Mouse (Mus musculus) stomach, postnatal 0 days (tissue): ENCODE measurements around the gene Icos. TPM values are rescaled to one million over a fixed set of nuclear protein-coding genes. Genes with fewer than 3 reads are reported as not detected.

ENCODE experiments used
- ATAC-seq: fragments of 200-750 bp; cut with Nextera tagmentation; 2 replicates; pipeline ENCODE4 v1.8.0; 2017; ENCODE audit not compliant: low FRiP score, low TSS enrichment
- DNase-seq: peaks from one replicate; pipeline ENCODE4 v3.0.0-alpha.2; 2016; ENCODE audit warnings: low spot score
- H3K27ac ChIP-seq: fragments of 300-500 bp; sonication (generic); replicated peaks from 2 replicates; pipeline ENCODE4 v1.5.1; 2014; ENCODE audit warnings: mild to moderate bottlenecking, control low read depth
- H3K27me3 ChIP-seq: fragments of 300-500 bp; sonication (generic); 2 replicates; pipeline ENCODE4 v1.6.1; 2014; ENCODE audit warnings: low read length; ENCODE audit not compliant: control insufficient read depth, insufficient read depth
- H3K36me3 ChIP-seq: fragments of 300-500 bp; sonication (generic); 2 replicates; pipeline ENCODE4 v1.6.1; 2014; ENCODE audit warnings: low read length, mixed read lengths; ENCODE audit not compliant: control insufficient read depth, insufficient read depth
- H3K4me1 ChIP-seq: fragments of 300-500 bp; sonication (generic); replicated peaks from 2 replicates; pipeline ENCODE4 v1.6.1; 2014; ENCODE audit warnings: antibody characterized with exemption; ENCODE audit not compliant: control insufficient read depth, insufficient read depth
- H3K4me2 ChIP-seq: fragments of 300-500 bp; sonication (generic); replicated peaks from 2 replicates; pipeline ENCODE4 v1.6.1; 2014; ENCODE audit warnings: low read depth, mild to moderate bottlenecking, control low read depth, moderate library complexity
- H3K4me3 ChIP-seq: fragments of 300-500 bp; sonication (generic); 2 replicates; pipeline ENCODE4 v1.5.1; 2014; ENCODE audit warnings: low read depth, low read length, control low read depth
- H3K9ac ChIP-seq: fragments of 300-500 bp; sonication (generic); 2 replicates; pipeline ENCODE4 v1.6.1; 2014; ENCODE audit warnings: mild to moderate bottlenecking, low read length, control low read depth, mixed read lengths
- H3K9me3 ChIP-seq: fragments of 300-500 bp; sonication (generic); 2 replicates; pipeline ENCODE4 v1.6.1; 2016; ENCODE audit warnings: low read length; ENCODE audit not compliant: control insufficient read depth
- CTCF ChIP-seq: IDR thresholded peaks from 2 replicates; pipeline ENCODE4 v1.5.1; 2016; ENCODE audit warnings: antibody characterized with exemption, low read depth, mild to moderate bottlenecking, moderate library complexity
- EP300 ChIP-seq: optimal IDR thresholded peaks from 2 replicates; pipeline ENCODE3; 2016; ENCODE audit warnings: antibody characterized with exemption
- WGBS: fragments of 180-500 bp; shearing (Covaris S2); extraction: QIAGEN DNeasy Blood & Tissue Kit; methylation state at CpG from one replicate; pipeline ENCODE4 v1.1.7; 2014; 5-methylcytosine and 5-hydroxymethylcytosine counted together
- polyA plus RNA-seq: library from polyadenylated mRNA; unstranded; fragments of >200 nt; fragmentation: Nextera tagmentation; extraction: Ambion mirVana; gene quantifications from 2 replicates; pipeline ENCODE4 v1.2.1, GENCODE M21; 2015

Icos gene
- polyA plus RNA-seq, 1 experiment from 2014 or later, result 0.08 TPM

GRCm38 (mm10) chr1:60958287-60958686 lies 19.4 kb upstream of the Icos start:
- no peaks in the 10 kb centered on the region for H3K9me3 ChIP-seq
- WGBS, result 79% methylated on average over 1 of the region's 1 CpGs
- DNase-seq (no peak), ATAC-seq (no peak)
- H3K9ac ChIP-seq, result no peak overlapping the region
- no peak overlapping the region for H3K4me3 ChIP-seq
- TF ChIP-seq CTCF, result peak; percentile 42; the same call in 1 of the 2 replicates
- TF ChIP-seq EP300, result no peak
- no peak overlapping the region for H3K4me2 ChIP-seq
- H3K36me3 ChIP-seq, result no peaks in the 10 kb centered on the region
- H3K27ac ChIP-seq, result no peak overlapping the region
- H3K4me1 ChIP-seq, result no peaks in the 10 kb centered on the region
- H3K27me3 ChIP-seq, result no peaks in the 10 kb centered on the region

DNA sequence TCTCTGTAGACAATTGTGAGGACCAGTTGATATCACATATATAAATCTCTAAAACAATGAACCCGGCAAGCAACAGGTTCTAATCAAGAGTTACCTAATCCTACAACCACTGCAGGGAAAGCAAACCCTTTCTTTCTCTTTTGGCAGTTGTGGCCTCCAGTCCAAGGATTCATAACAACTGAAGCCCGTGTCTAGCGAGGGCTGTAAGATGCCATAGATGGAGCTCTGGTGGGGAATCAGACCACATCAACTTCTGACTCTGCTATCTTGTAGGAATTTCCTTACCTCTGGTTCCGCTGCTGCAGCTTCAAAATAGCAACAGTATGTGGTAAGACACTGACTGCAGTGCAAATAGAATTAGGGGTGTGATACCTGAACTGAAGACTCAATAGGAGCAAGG lies 18.5 kb upstream of the Icos start:
- Histone ChIP-seq H3K36me3 (no peaks in the 10 kb centered on the region), H3K4me3 (no peak overlapping the region), H3K4me2 (no peak overlapping the region), H3K27ac (no peak overlapping the region), H3K9ac (no peak overlapping the region), H3K9me3 (no peaks in the 10 kb centered on the region), H3K4me1 (no peaks in the 10 kb centered on the region), H3K27me3 (no peaks in the 10 kb centered on the region)
- DNase-seq (no peak), ATAC-seq (no peak)
- TF ChIP-seq CTCF (no peak), EP300 (no peak)
- 71% methylated on average over 4 of the region's 4 CpGs for WGBS

DNA sequence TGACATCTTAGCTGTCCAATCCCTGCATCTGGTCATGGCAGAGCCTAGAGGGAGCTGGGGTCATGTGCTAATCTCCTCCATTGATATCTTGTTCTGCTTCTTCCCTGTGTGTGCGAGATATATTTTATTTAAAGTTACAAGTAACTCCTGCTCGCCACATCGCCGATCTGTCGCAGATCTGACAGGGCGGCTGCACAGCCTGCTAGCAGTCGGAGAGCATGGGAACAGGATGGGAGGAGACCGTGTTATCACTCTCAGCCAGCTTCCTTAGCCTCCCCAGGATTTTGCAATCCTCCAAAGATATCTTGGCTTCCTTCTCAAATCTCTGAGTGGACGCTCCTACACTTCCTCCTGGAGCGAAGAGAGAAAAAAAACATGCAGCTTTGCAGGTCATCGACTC lies 17.3 kb upstream of the Icos start:
- Histone ChIP-seq H3K4me3 (no peak overlapping the region), H3K27ac (no peak overlapping the region), H3K4me1 (no peaks in the 10 kb centered on the region), H3K9me3 (no peaks in the 10 kb centered on the region), H3K36me3 (no peaks in the 10 kb centered on the region), H3K9ac (no peak overlapping the region), H3K27me3 (no peaks in the 10 kb centered on the region), H3K4me2 (no peak overlapping the region)
- no peak for DNase-seq
- TF ChIP-seq CTCF (no peak), EP300 (no peak)
- WGBS, result 65% methylated on average over 11 of the region's 11 CpGs
- no peak for ATAC-seq

- 16% methylated on average over 4 of the region's 4 CpGs for WGBS
- Histone ChIP-seq H3K9ac (no peak overlapping the region), H3K4me1 (no peaks in the 10 kb centered on the region), H3K36me3 (no peaks in the 10 kb centered on the region), H3K9me3 (no peaks in the 10 kb centered on the region), H3K4me3 (no peak overlapping the region), H3K27me3 (no peaks in the 10 kb centered on the region), H3K4me2 (no peak overlapping the region), H3K27ac (no peak overlapping the region)
- ATAC-seq (no peak), DNase-seq (peak; percentile 44)
- no peak for TF ChIP-seq EP300
- TF ChIP-seq CTCF, result peak; percentile 84
Observed at GRCm38 (mm10) chr1:60961080-60961479, 16.6 kb upstream of the Icos start.

- Histone ChIP-seq H3K4me1 (no peaks in the 10 kb centered on the region), H3K4me2 (no peak overlapping the region), H3K9me3 (no peaks in the 10 kb centered on the region), H3K27me3 (no peaks in the 10 kb centered on the region), H3K27ac (no peak overlapping the region), H3K4me3 (no peak overlapping the region), H3K36me3 (no peaks in the 10 kb centered on the region), H3K9ac (no peak overlapping the region)
- no peak for DNase-seq
- WGBS, result 92% methylated on average over 4 of the region's 4 CpGs
- no peak for ATAC-seq
- TF ChIP-seq EP300 (no peak), CTCF (peak; percentile 21; the same call in 1 of the 2 replicates)
Observed at GRCm38 (mm10) chr1:60962095-60962494, 15.6 kb upstream of the Icos start.

DNA sequence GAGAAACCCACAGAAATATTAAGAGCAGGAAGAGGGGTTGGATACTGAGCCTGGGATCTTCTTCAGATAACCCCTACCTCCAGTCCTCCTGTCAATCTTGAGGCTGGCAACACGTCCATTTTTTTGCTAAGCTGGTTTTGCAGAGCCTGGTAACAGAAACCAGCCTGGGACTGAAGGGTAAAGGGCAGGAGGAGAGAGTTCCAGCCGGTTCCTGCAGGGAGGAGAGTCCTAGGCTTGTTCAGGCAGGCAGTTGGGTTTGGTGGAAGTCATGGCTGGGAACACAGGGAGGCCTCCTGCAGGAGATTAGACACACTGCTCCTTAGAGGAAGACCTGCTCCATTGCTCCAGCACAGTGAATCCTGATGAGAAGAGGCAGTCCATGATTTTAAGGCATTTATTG lies 10.2 kb upstream of the Icos start:
- Histone ChIP-seq H3K4me1 (no peaks in the 10 kb centered on the region), H3K9ac (no peak overlapping the region), H3K36me3 (no peaks in the 10 kb centered on the region), H3K4me3 (no peak overlapping the region), H3K9me3 (no peaks in the 10 kb centered on the region), H3K4me2 (no peak overlapping the region), H3K27me3 (no peaks in the 10 kb centered on the region), H3K27ac (no peak overlapping the region; the same call in 1 of the 2 replicates)
- ATAC-seq (no peak), DNase-seq (no peak)
- WGBS, result 33% methylated on average over 2 of the region's 2 CpGs
- no peak for TF ChIP-seq EP300
- no peak for TF ChIP-seq CTCF
